Mouse (Mus musculus) neutrophil, adult 59 days (primary cell): ENCODE data around the gene Ankrd35. TPM values are rescaled to one million over a fixed set of nuclear protein-coding genes. Genes with fewer than 3 reads are reported as not detected.

Source experiments
- total RNA-seq, 2 experiments: library from RNA; stranded (reverse); gene quantifications; 1 replicate in 1 of 2; 2 replicates in 1 of 2; pipeline ENCODE4 v1.2.4; 2023

The Ankrd35 gene
- total RNA-seq: not detected

DNA sequence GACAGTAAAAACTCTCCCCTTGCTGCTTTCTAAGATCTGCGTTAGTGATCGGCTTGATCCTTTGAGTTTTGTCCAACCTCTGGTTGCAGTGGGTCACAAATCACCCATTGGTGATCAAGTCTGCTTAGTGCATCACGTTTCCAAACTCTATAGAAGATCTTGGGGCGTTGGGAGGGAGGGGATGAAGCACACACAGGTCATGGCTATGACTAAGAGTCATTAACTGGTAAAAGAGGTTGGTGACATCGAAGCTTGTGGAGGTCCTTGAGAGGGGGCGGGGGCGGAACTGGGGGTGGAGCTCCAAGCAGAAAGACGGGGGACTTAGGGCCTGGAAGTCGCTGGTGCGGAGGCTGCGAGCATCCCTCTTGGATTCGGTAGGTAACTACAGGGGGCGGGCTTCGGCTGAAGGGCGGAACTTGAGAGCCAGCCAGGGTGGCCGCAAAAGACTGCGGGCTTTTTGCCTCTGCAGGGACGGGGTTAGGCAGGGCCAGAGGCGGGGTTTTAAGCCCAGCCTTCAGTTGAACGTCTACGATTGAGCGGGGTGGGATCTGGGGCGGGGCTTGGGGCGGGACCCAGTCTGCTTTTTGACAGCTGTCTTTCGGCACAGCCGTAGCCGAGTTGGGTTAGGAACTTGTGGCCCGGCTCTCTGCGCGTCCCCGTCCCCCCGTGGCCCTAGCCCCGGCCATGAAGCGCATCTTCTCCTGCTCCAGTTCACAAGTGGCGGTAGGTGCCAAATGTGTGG lies at the start of gene Ankrd35:
Gene Ankrd35, plus strand, starts transcription at position 405 of the 742 bp plus-strand sequence.

DNA sequence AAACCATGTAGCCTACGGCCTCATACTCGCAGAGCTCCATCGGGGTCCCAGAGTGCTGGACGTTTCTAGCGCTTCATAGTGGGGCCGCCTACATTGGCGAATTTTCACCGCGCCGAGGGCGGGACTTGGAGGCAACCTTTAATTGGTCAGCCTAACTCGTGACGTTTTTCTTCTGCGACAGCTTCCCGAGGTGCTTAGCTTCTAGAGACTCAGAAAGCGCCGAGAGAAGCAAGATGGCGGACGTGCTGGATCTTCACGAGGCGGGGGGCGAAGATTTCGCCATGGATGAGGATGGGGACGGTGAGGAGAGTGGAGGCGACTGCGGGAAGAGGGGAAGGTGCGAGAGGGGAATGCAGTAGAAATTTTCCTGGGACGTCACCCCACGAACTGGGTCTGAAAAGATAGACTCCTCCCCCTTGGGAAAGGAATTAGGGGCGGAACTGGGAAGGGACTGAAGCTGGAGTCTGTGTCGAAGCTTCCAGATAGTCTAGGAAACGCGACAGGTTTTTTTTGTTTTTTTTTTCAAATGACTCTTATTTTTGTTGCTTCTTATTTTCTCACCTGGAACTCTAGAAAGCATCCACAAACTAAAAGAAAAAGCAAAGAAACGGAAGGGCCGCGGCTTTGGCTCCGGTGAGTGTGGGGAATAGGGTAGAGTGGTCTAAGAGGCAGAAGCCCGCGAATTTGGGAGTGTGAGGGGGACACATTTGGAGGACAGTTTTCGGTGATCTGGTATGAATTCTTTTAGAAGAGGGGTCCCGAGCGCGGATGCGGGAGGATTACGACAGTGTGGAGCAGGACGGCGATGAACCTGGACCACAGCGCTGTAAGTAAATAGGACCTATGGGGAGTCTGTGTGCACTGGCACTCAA lies 40.0 kb upstream of the Ankrd35 start, which contains the start of gene Rbm8a:
Gene Rbm8a, plus strand, starts transcription at position 205 of the 872 bp plus-strand sequence.

DNA sequence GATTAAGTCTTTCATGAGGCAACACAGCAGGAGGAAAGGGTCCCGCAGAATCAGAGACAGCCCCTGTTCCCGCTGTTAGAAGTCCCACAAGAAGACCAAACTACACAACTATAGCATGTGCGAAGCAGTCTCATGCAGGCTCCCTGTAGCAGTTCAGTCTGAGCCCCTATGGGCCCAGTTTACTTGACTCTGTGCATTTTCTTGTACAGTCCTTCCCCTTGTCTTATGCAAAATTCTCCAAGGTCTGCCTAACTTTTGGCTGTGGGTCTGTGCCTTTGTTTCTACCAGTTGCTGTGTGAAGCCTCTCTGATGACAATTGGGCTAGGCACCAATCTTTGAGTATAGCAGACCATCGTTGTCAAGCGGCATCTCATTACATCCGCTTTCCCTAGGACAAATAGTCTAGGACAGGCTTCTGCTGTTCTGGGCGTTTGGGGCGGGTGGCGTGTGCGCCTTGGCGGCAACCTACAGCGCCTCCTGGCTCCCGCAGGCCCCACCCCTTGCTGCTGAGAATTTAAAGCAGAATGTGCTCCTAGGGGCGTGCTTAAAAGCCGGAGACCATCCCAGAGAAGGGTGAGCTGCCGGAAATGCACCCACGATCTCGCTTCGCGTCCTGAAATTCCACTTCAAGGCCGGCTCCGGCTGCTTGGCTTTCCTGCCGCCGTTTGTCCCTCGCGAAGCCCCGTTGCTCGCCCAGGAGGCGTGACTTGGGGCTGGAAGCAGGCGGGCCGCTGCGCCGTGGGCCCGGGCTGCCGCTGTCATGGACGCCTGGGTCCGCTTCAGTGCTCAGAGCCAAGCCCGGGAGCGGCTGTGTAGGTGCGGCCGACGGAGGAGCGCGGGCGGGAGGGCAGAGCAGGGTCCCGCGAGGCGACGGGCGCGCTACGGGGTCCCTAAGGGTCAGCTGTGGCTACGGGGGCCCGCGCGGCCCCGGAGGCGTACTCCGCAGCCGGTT lies 34.7 kb upstream of the Ankrd35 start, which contains the start of the genes Pex11b and Gm42957:
Gene Pex11b, plus strand, starts transcription at position 449 of the 952 bp plus-strand sequence.
Gene Gm42957, plus strand, starts transcription at position 547 of the 952 bp plus-strand sequence.

DNA sequence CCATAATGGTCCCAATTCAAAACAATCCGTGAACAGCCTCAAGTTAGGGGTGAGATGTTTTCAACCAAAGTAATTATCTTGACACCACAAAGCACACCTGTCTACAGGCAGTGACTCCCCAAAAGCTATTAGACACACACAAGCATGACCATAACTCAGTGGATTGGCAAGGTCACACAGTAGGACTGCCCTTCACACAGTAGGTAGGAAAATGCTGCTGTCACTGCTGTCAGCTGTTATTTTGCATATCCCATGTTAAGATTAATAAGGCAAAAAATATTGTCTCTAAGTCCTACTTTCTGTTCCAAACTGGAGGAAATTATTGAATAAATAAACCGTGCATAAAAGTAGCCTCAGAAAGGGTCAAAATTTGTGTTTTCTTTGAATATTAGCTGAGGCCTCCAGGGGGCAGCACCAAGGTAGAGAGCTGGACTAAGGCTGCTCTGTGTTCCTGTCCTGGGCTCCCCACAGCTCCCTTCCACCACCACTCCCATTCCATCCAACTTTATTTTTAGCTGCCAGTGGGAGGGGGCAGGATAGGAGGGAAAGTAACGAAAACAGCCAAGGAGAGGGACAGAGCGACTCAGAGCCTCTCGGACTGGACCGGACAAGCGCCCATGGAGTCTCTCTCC lies 24.8 kb upstream of the Ankrd35 start, which contains the start of gene Itga10:
Gene Itga10, plus strand, starts transcription at position 567 of the 632 bp plus-strand sequence.

DNA sequence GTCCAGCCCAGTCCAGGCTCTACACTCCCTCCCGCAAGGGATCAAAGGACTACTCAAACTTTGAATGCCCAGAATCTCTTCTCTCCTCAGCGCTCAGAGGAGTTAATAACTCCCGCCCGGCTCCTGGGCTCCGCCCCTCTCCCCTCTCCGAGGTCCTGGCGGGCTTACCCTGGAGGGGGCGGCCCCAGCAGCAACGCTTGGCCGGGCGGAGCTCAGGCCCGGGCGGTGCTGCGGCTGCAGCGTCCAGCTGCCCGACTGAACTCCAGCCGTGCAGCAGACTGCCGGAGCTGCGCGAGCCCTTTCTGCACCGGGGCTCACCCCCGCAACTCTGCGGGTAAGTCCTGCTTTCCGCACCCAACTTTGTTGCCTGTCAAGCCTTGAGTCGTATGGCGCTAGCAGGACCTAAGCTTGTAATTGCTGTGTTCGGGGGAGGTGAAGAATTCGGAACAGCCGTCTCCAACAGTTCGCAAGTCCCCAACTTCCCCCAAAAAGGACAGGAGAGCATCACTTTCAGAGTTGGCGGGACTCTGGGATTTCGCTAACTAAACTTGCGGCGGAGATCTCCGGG lies 26.4 kb downstream of the Ankrd35 start, which contains the start of gene Pias3:
Gene Pias3, plus strand, starts transcription at position 187 of the 568 bp plus-strand sequence.

DNA sequence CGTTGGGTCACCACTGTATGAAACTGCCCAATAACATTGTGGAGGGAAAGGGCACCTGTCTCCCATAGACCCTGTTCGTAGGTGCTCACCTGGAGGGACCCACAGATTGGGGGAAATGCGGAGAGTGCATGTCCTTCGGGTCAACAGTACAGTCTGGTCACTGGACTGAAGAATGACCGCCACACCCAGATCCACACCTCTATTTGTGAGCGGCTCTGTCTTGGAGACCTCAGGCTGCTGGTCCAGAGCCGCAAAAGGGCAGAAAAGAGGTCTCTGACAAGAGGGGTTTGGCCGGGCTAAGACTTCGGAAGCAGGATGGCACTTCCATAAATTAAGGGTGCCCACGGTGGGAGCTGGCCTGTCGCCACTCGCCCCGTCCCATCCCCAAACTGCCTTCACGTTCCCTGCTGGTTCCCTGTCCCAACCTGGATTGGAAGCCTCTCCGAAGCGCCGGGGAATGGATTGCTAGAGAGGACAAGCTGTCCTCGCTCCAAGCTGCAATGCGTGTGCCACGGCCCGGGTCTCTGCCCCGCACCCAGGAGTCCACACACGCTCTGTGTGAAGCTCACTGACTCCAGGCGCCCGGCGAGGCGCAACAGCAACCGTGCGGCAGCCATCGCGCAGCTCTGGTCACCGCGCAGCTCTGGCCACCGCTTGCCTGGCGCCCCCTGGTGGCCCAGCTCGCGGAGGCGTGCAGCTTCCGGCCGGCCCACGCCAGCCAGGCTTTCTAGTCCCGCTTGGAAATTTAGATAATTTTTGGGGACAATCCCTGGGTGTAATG lies 38.2 kb downstream of the Ankrd35 start, which contains the start of gene Nudt17:
Gene Nudt17, minus strand, starts transcription at position 660 of the 781 bp plus-strand sequence.

DNA sequence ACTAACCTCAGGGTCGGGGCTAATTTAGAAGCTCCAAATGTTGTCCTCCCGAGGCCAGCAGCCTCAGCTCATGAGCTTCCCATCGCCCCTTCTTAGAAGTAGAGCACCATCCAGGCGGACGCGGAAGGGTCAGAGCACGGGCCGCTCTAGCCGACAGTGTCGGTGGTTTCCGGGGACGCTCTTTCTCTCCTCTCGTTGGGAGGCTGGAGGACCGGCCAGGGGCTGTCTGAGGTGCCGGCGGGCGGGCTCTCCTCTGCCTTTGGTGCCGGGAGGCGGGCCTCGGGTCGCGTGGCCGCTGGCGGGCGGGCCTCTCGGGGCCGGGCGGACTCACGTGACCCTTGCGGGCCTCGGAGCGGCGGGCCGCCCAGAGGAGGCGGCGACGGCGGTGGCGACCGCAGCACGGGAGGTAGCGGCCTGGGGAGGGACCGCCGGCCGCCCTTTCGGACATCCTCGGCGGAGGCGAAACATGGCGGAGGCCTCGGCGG lies 57.5 kb downstream of the Ankrd35 start, which contains the start of the genes Polr3c and Rnf115:
Gene Polr3c, minus strand, starts transcription at position 286 of the 485 bp plus-strand sequence.
Gene Rnf115, plus strand, starts transcription at position 322 of the 485 bp plus-strand sequence.

Other genes with a start within 250 kb of the Ankrd35 start
- gene BC107364, start 217.8 kb upstream of the Ankrd35 start, total RNA-seq: not detected
- gene Hfe2, start 145.0 kb upstream of the Ankrd35 start, total RNA-seq: not detected
- 100 to 1,000 TPM; 403 to 416 TPM for gene Txnip, start 112.2 kb upstream of the Ankrd35 start, total RNA-seq
- gene Gm16253, start 93.1 kb upstream of the Ankrd35 start, total RNA-seq: not detected
- 10 to 100 TPM; 15.6 to 17.0 TPM for gene Polr3gl, start 76.0 kb upstream of the Ankrd35 start, total RNA-seq
- gene Ankrd34a, start 73.5 kb upstream of the Ankrd35 start, total RNA-seq: not detected
- gene Lix1l, start 69.0 kb upstream of the Ankrd35 start, total RNA-seq: under 1 TPM; 0.58 to 0.68 TPM
- gene Rbm8a, start 40.2 kb upstream of the Ankrd35 start, total RNA-seq: 10 to 100 TPM; 51.6 to 56.6 TPM
- 10 to 100 TPM; 11.0 to 12.7 TPM for gene Pex11b, start 34.8 kb upstream of the Ankrd35 start, total RNA-seq
- gene Gm42957, start 34.7 kb upstream of the Ankrd35 start, total RNA-seq: not detected
- gene Itga10, start 24.5 kb upstream of the Ankrd35 start, total RNA-seq: under 1 TPM; 0.31 to 0.37 TPM
- gene Pias3, start 26.3 kb downstream of the Ankrd35 start, total RNA-seq: 10 to 100 TPM; 38.8 to 48.2 TPM
- gene Nudt17, start 38.4 kb downstream of the Ankrd35 start, total RNA-seq: 1 to 10 TPM; 1.8 to 2.1 TPM
- gene Polr3c, start 57.5 kb downstream of the Ankrd35 start, total RNA-seq: 10 to 100 TPM; 38.8 to 45.6 TPM
- 10 to 100 TPM; 68.9 to 71.1 TPM for gene Rnf115, start 57.5 kb downstream of the Ankrd35 start, total RNA-seq
- gene Pdzk1, start 159.2 kb downstream of the Ankrd35 start, total RNA-seq: not detected
- gene Cd160, start 159.2 kb downstream of the Ankrd35 start, total RNA-seq: not detected
- under 1 TPM; 0.11 to 0.36 TPM for gene Gja5, start 234.6 kb downstream of the Ankrd35 start, total RNA-seq
- gene Gpr89, start 235.2 kb downstream of the Ankrd35 start, total RNA-seq: 1 to 10 TPM; 6.9 to 8.3 TPM